Mouse (Mus musculus) limb, embryonic 13.5 days (tissue): ENCODE data around the gene Ghr. TPM values are rescaled to one million over a fixed set of nuclear protein-coding genes. Genes with fewer than 3 reads are reported as not detected.

Experiments
- ATAC-seq: fragments of 200-750 bp; cut with Nextera tagmentation; 2 replicates; pipeline ENCODE4 v1.8.0; 2017; ENCODE audit warnings: low read depth, moderate number of reproducible peaks, moderate TSS enrichment; ENCODE audit not compliant: low FRiP score
- H3K27ac ChIP-seq: fragments of 300-500 bp; sonication (generic); 2 replicates; pipeline ENCODE4 v1.5.1; 2015; ENCODE audit warnings: inconsistent platforms, mild to moderate bottlenecking, moderate library complexity
- H3K27me3 ChIP-seq: fragments of 300-500 bp; sonication (generic); 2 replicates; pipeline ENCODE4 v1.6.1; 2015; ENCODE audit warnings: mild to moderate bottlenecking, inconsistent platforms
- H3K36me3 ChIP-seq: fragments of 300-500 bp; sonication (generic); 2 replicates; pipeline ENCODE4 v1.6.1; 2015; ENCODE audit warnings: inconsistent platforms, mild to moderate bottlenecking, moderate library complexity
- H3K4me1 ChIP-seq: fragments of 300-500 bp; sonication (generic); 2 replicates; pipeline ENCODE4 v1.6.1; 2015; ENCODE audit warnings: inconsistent platforms
- H3K4me2 ChIP-seq: fragments of 300-500 bp; sonication (generic); replicated peaks from 2 replicates; pipeline ENCODE4 v1.6.1; 2015; ENCODE audit warnings: inconsistent platforms, mild to moderate bottlenecking, moderate library complexity
- H3K4me3 ChIP-seq: fragments of 300-500 bp; sonication (generic); 2 replicates; pipeline ENCODE4 v1.5.1; 2015; ENCODE audit warnings: moderate library complexity, mild to moderate bottlenecking, inconsistent platforms
- H3K9ac ChIP-seq: fragments of 300-500 bp; sonication (generic); 2 replicates; pipeline ENCODE4 v1.6.1; 2015; ENCODE audit warnings: mild to moderate bottlenecking, inconsistent platforms
- H3K9me3 ChIP-seq: fragments of 300-500 bp; sonication (generic); 2 replicates; pipeline ENCODE4 v1.6.1; 2016; ENCODE audit warnings: inconsistent platforms
- WGBS: fragments of 180-500 bp; shearing (Covaris S2); methylation state at CpG from one replicate; pipeline ENCODE4 v1.1.7; 2015; 5-methylcytosine and 5-hydroxymethylcytosine counted together
- polyA plus RNA-seq: library from polyadenylated mRNA; unstranded; fragments of >200 nt; fragmentation: Nextera tagmentation; extraction: Ambion mirVana; gene quantifications from 2 replicates; pipeline ENCODE4 v1.2.1, GENCODE M21; 2015

Gene Ghr
- polyA plus RNA-seq, 1 experiment from 2014 or later = 68.5 TPM

DNA sequence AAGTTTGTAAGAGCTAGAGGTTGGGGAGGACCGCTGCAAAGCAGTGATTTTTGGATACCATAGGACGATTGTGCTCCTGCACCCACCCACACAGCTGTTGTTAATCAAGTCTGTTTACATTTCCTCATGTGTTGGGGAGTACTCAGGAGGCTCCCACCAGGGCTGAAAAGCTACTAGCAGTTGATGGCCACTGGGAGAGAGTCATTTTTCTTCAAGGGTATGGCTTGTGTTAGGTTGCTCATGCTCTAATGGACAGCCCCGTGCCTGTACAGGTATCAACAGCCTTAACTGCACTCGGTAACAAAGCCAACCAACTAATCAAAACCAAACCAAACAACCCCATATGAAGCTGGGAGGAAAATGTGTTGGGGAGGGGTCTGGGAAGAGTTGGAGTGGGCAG is 313.8 kb downstream of the Ghr start:
- H3K4me1 ChIP-seq = peaks cover 16% of the 10 kb centered on the region
- H3K9ac ChIP-seq = no peak overlapping the region
- H3K4me2 ChIP-seq = peak overlapping the region; percentile 62
- 0 out of 2 replicates have a peak, but pooled peaks have one; percentile 44 for ATAC-seq
- H3K27me3 ChIP-seq = no peaks in the 10 kb centered on the region
- H3K36me3 ChIP-seq = no peaks in the 10 kb centered on the region
- H3K4me3 ChIP-seq = no peak overlapping the region
- no peaks in the 10 kb centered on the region for H3K9me3 ChIP-seq
- 26% methylated on average over 4 of the region's 4 CpGs for WGBS
- peak overlapping the region; percentile 80 for H3K27ac ChIP-seq

DNA sequence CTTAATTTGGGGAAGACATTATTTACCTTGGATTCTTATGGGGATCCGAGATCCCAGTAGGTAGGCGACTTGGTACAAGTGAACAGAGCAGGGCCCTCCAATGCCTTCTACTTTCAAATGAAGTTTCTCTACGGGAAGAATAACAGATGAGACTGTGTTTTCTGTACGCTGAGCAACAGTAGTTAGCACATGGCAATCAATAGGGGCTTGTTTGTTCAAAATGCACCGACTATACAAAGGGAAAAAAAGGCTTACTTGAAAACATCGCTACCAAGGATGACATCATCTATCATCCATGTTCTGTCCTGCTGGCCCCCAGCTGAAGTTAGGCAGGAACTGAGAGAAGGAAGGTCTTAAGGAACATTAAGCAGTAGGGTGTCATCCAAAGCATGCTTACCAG is 315.0 kb downstream of the Ghr start, which contains the start of gene Selenop:
Gene Selenop, plus strand, starts transcription at position 301 of the 400 bp plus-strand sequence.
- no peak within 1 kb of the TSS for H3K4me3 ChIP-seq
- no peaks in the 10 kb centered on the region for H3K36me3 ChIP-seq
- H3K4me1 ChIP-seq = peaks cover 16% of the 10 kb centered on the region
- ATAC-seq = no peak
- peak within 1 kb of the TSS; percentile 80; the same call in 1 of the 2 replicates for H3K27ac ChIP-seq
- H3K27me3 ChIP-seq = no peaks in the 10 kb centered on the region
- WGBS = 89% methylated on average over 6 of the region's 6 CpGs
- H3K9ac ChIP-seq = no peak within 1 kb of the TSS
- peak within 1 kb of the TSS; percentile 62; the same call in 1 of the 2 replicates for H3K4me2 ChIP-seq
- no peaks in the 10 kb centered on the region for H3K9me3 ChIP-seq
